Mouse (Mus musculus) megakaryocyte-erythroid progenitor cell, adult 5-6 weeks (primary cell): ENCODE measurements at regions not wholly inside any gene's neighbourhood (a gene's known extent, or its start where the extent isn't known, plus 50 kb on each side); places are given as distances from the start of the nearest gene placed in this dataset.

ENCODE experiments used
- ATAC-seq: replicated peaks from 2 replicates; pipeline ENCODE4 v1.8.0; 2016; ENCODE audit warnings: mild to moderate bottlenecking, inconsistent platforms; ENCODE audit not compliant: severe bottlenecking, poor library complexity, low FRiP score, low TSS enrichment

DNA sequence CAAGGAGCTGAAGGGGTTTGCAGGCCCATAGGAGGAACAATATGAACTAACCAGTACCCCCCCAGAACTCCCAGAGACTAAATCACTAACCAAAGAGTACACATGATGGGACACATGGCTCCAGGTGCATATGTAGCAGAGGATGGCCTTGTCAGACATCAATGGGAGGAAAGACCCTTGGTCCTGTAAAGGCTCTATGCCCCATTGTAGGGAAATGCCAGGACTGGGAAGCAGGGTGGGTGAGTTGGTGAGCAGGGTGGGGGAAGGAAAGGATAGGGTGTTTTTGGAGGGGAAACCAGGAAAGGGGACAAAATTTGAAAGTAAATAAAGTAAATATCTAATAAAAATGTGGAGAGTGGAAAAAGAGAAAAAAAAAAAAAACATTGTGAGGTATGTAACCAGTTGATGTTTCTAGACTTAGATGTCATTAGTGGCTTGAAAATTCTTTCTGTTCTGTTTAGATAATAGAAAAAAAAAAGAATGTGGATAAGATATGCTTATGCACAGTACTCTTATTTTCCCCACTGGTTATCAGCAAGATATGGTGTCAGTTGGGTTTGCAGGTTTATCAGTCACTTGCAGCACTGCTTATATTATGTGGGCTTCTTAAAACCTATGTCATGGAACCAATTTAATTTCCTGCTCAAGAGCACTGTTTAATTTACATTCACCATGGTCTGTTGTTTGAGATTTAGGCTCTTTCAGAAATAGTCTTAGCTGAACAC, 727.0 kb upstream of the Amot start:
- peak; percentile 99 for ATAC-seq

DNA sequence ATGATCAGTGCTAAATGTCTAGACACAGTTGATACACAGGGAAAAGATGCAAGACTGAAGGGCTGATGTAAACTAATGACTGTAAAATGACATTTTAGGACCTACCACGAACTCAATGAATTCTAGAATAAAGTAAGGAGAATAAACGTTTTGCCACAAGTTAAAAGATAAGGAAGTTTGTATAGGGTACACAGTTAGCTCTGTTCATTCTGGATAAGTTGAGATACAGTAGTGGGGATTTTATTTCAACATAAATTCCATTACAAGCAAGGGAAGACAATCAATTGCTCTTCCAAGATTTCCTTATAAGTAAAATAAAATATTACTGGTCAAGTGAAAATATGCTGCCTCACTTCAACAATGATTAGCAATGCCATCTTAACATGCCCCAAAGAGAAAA, 727.8 kb upstream of the Amot start:
- ATAC-seq = no peak

DNA sequence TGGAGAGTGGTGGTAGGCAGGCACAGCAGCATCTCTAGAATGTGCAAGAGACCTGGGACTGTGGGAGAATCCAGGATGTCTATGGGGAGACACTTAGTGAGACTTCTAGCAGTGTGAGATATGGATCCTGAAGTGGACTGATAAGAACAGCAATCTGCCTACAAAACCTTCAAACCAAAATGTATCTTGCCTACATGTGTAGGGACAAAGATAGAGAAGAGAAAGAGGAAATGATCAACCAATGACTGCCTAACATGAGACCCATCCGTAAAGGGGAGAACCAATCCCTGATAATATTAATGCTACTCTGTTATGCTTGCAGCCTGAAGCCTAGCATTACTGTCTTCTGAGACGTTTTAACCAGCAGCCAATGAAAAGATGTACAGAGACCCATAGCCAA, 706.6 kb upstream of the Htr2c start:
- ATAC-seq = no peak
